In the genomic region with DNA sequence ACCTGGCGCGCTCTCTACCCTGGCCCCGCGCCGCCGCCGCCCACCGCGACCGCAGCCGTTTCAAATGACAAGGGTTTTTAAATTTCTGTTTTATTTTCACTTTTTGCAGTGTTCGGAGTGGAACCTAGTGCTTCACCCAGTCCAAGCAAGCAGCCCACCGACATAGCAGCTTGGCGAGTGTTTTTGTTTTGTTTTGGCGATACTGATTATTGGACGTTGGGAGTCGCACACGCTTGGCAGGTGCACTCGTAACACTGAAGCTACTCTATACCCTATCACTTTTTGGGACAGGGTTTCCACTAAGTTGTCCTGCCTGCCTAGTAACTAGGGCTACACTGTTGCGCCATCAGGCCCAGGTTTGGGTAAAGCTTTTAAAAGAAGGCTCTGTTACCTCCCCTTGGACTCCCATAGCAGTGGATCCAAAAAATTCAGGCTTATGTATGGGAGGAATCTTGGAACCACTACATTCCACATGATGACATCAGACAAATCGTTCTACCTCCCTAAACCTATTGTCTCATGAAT, we compare ENCODE assay signal across 9 mouse cellular contexts. TPM values are rescaled to one million over a fixed set of nuclear protein-coding genes. Genes with fewer than 3 reads are reported as not detected.
DNase-seq lines count a peak whose midpoint lies in the region; ATAC-seq and TF ChIP-seq lines count a peak whose summit lies in the region.
"Had no signal": no experiment of that assay in that cellular context is flagged by ENCODE, and none has a peak within 500 bp of the region (broad histone marks: within the 10 kb centered on the region; RNA-seq: fewer than 3 reads in every experiment).

No protein-coding gene starts in this region.

- TF ChIP-seq CTCF in G1E (IDR thresholded peaks at IDR 0.05; ENCODE audit: low read depth, low read length) = no peak
- TF ChIP-seq CTCF in forebrain, postnatal 0 days (IDR thresholded peaks at IDR 0.05; ENCODE audit: low read depth) = no peak

- DNase-seq in heart, adult 8-10 months (ENCODE audit: low spot score) = no peak
- no peak for DNase-seq in G1E (ENCODE audit: low spot score)
- DNase-seq in forebrain, postnatal 0 days = no peak
- DNase-seq in midbrain, embryonic 10.5 days (ENCODE audit: low spot score) = no peak
- no peak for DNase-seq in right cerebral cortex, postnatal 25 days
- DNase-seq in thymus, postnatal 10 days (ENCODE audit: low spot score in 2 of 2) = no peak
- no peak for DNase-seq in adrenal gland, adult 18-20 months (ENCODE audit: low spot score in 2 of 2)

- H3K27me3 ChIP-seq in heart, embryonic 15.5 days = no peaks in the 10 kb centered on the region
- no peaks in the 10 kb centered on the region for H3K27me3 ChIP-seq in G1E (ENCODE audit: insufficient read depth, low read length)
- H3K27me3 ChIP-seq in forebrain, postnatal 0 days (ENCODE audit: insufficient read depth, low read length) = no peaks in the 10 kb centered on the region
- no peaks in the 10 kb centered on the region for H3K27me3 ChIP-seq in midbrain, embryonic 10.5 days (ENCODE audit: low read depth, poor library complexity, severe bottlenecking)
- H3K27me3 ChIP-seq: Patski had no signal

- H3K9me3 ChIP-seq in heart, embryonic 15.5 days (replicated peaks) = no peaks in the 10 kb centered on the region
- H3K9me3 ChIP-seq in G1E (replicated peaks) = no peaks in the 10 kb centered on the region
- H3K9me3 ChIP-seq in forebrain, postnatal 0 days (ENCODE audit: low read length) = no peaks in the 10 kb centered on the region
- no peaks in the 10 kb centered on the region for H3K9me3 ChIP-seq in midbrain, embryonic 10.5 days (replicated peaks)

- no peak for ATAC-seq in heart, embryonic 15.5 days (replicated peaks; ENCODE audit: insufficient number of reproducible peaks, insufficient read depth, low FRiP score, low read depth)
- ATAC-seq in G1E (ENCODE audit: extremely low read depth, insufficient number of reproducible peaks, low FRiP score, poor library complexity, severe bottlenecking) = no peak
- ATAC-seq in forebrain, postnatal 0 days = no peak

- H3K4me1 ChIP-seq in heart, embryonic 15.5 days (replicated peaks) = peaks cover 23% of the 10 kb centered on the region
- peaks cover 46% of the 10 kb centered on the region for H3K4me1 ChIP-seq in G1E (ENCODE audit: insufficient read depth, low read depth, low read length)
- peaks cover 12% of the 10 kb centered on the region for H3K4me1 ChIP-seq in forebrain, postnatal 0 days (ENCODE audit: insufficient read depth)
- peaks cover 32% of the 10 kb centered on the region for H3K4me1 ChIP-seq in midbrain, embryonic 10.5 days

- H3K27ac ChIP-seq in heart, embryonic 15.5 days = peak overlapping the region; percentile 98
- peak overlapping the region; percentile 97 for H3K27ac ChIP-seq in forebrain, postnatal 0 days (ENCODE audit: low read depth, low read length)
- peak overlapping the region; percentile 94 for H3K27ac ChIP-seq in midbrain, embryonic 10.5 days (replicated peaks)

- WGBS in heart, embryonic 15.5 days = 4% methylated on average over 21 of the region's 21 CpGs
- WGBS in forebrain, postnatal 0 days = 4% methylated on average over 21 of the region's 21 CpGs
- 5% methylated on average over 21 of the region's 21 CpGs for WGBS in midbrain, embryonic 10.5 days

- H3K4me3 ChIP-seq in heart, embryonic 15.5 days = peak overlapping the region; percentile 95
- H3K4me3 ChIP-seq in G1E (ENCODE audit: low read depth, low read length) = peak overlapping the region; percentile 78
- H3K4me3 ChIP-seq in forebrain, postnatal 0 days (ENCODE audit: low read depth, low read length) = peak overlapping the region; percentile 77
- peak overlapping the region; percentile 74 for H3K4me3 ChIP-seq in midbrain, embryonic 10.5 days

- peaks cover 11% of the 10 kb centered on the region for H3K36me3 ChIP-seq in heart, embryonic 15.5 days
- peaks cover 52% of the 10 kb centered on the region for H3K36me3 ChIP-seq in G1E (replicated peaks)
- peaks cover 3% of the 10 kb centered on the region; the same call in 1 of the 2 replicates for H3K36me3 ChIP-seq in forebrain, postnatal 0 days (ENCODE audit: insufficient read depth)
- peaks cover 22% of the 10 kb centered on the region for H3K36me3 ChIP-seq in midbrain, embryonic 10.5 days

- peak overlapping the region; percentile 91 for H3K4me2 ChIP-seq in heart, embryonic 15.5 days
- peak overlapping the region; percentile 61 for H3K4me2 ChIP-seq in forebrain, postnatal 0 days (ENCODE audit: low read depth)

- H3K9ac ChIP-seq in heart, embryonic 15.5 days = peak overlapping the region; percentile 70
- peak overlapping the region; percentile 69 for H3K9ac ChIP-seq in forebrain, postnatal 0 days

RNA-seq across cellular contexts. Expression of gene Zfp687, which starts 1.3 kb away (rescaled TPM):
- polyA plus RNA-seq in heart, embryonic 15.5 days (2015; fragmentation: Nextera tagmentation; extraction: Ambion mirVana) = 12.3 and 18.3 TPM in 2 replicates
- total RNA-seq in heart, adult 8-10 months (2022) = 10 to 100 TPM in 3 of 4 experiments, 1 to 10 TPM in 1; 10.0 to 16.2 (median 12.6) TPM
- 44.7 and 52.9 TPM in 2 replicates for total RNA-seq in G1E (2014; fragmentation: Nextera tagmentation)
- total RNA-seq in G1E (2017) = 22.4 and 27.5 TPM in 2 replicates
- 64.0 and 72.5 TPM in 2 replicates for polyA plus RNA-seq in G1E (2012)
- total RNA-seq in forebrain, postnatal 0 days (2014; rRNA removed) = 20.3 and 23.1 TPM in 2 replicates
- polyA plus RNA-seq in forebrain, postnatal 0 days (2015; fragmentation: Nextera tagmentation; extraction: Ambion mirVana) = 9.8 and 13.1 TPM in 2 replicates
- 40.0 and 42.2 TPM in 2 replicates for polyA plus RNA-seq in midbrain, embryonic 10.5 days (2016; fragmentation: Nextera tagmentation; extraction: Ambion mirVana)
- total RNA-seq in adrenal gland, adult 18-20 months (2021) = 10 to 100 TPM; 22.7 to 26.1 TPM

RNA-seq across cellular contexts. Expression of gene Psmd4, which starts 25.8 kb away (rescaled TPM):
- 168 and 198 TPM in 2 replicates for polyA plus RNA-seq in heart, embryonic 15.5 days (2015; fragmentation: Nextera tagmentation; extraction: Ambion mirVana)
- total RNA-seq in heart, adult 8-10 months (2022) = 100 to 1,000 TPM; 124 to 149 (median 127) TPM
- total RNA-seq in G1E (2014; fragmentation: Nextera tagmentation) (92.0 and 92.7 TPM in 2 replicates), G1E (2017) (374 and 411 TPM in 2 replicates)
- polyA plus RNA-seq in G1E (2012) = 108 and 177 TPM in 2 replicates
- total RNA-seq in forebrain, postnatal 0 days (2014; rRNA removed) = 203 and 255 TPM in 2 replicates
- polyA plus RNA-seq in forebrain, postnatal 0 days (2015; fragmentation: Nextera tagmentation; extraction: Ambion mirVana) = 278 and 279 TPM in 2 replicates
- polyA plus RNA-seq in midbrain, embryonic 10.5 days (2016; fragmentation: Nextera tagmentation; extraction: Ambion mirVana) = 341 and 345 TPM in 2 replicates
- total RNA-seq in adrenal gland, adult 18-20 months (2021) = 100 to 1,000 TPM; 267 to 274 TPM

RNA-seq across cellular contexts. Expression of gene Pi4kb, which starts 42.1 kb away (rescaled TPM):
- polyA plus RNA-seq in heart, embryonic 15.5 days (2015; fragmentation: Nextera tagmentation; extraction: Ambion mirVana) = 14.7 and 20.8 TPM in 2 replicates
- 10 to 100 TPM; 26.4 to 29.4 (median 28.3) TPM for total RNA-seq in heart, adult 8-10 months (2022)
- total RNA-seq in G1E (2014; fragmentation: Nextera tagmentation) (39.8 and 70.6 TPM in 2 replicates), G1E (2017) (36.8 and 37.4 TPM in 2 replicates)
- 11.7 and 11.8 TPM in 2 replicates for polyA plus RNA-seq in G1E (2012)
- 69.9 and 79.8 TPM in 2 replicates for total RNA-seq in forebrain, postnatal 0 days (2014; rRNA removed)
- 24.6 and 25.5 TPM in 2 replicates for polyA plus RNA-seq in forebrain, postnatal 0 days (2015; fragmentation: Nextera tagmentation; extraction: Ambion mirVana)
- polyA plus RNA-seq in midbrain, embryonic 10.5 days (2016; fragmentation: Nextera tagmentation; extraction: Ambion mirVana) = 21.4 and 24.9 TPM in 2 replicates
- 10 to 100 TPM; 62.9 to 65.3 TPM for total RNA-seq in adrenal gland, adult 18-20 months (2021)
